Mouse (Mus musculus) small intestine, adult 2 months (tissue): ENCODE measurements at regions not wholly inside any gene's neighbourhood (a gene's known extent, or its start where the extent isn't known, plus 50 kb on each side); places are given as distances from the start of the nearest gene placed in this dataset.

ENCODE experiments used
- CTCF ChIP-seq: fragments of 200-500 bp; IDR thresholded peaks from 2 replicates; pipeline ENCODE4 v1.5.1; 2012; ENCODE audit warnings: low read depth, mild to moderate bottlenecking, control low read depth, inconsistent platforms, low read length, moderate library complexity, mixed read lengths; ENCODE audit not compliant: insufficient replicate concordance, insufficient read length; ENCODE audit errors: extremely low read depth
- POLR2A ChIP-seq: fragments of 200-500 bp; IDR thresholded peaks from 2 replicates; pipeline ENCODE4 v1.6.1; 2012; ENCODE audit warnings: low read depth, mild to moderate bottlenecking, control low read depth, inconsistent platforms, low read length, moderate library complexity

DNA sequence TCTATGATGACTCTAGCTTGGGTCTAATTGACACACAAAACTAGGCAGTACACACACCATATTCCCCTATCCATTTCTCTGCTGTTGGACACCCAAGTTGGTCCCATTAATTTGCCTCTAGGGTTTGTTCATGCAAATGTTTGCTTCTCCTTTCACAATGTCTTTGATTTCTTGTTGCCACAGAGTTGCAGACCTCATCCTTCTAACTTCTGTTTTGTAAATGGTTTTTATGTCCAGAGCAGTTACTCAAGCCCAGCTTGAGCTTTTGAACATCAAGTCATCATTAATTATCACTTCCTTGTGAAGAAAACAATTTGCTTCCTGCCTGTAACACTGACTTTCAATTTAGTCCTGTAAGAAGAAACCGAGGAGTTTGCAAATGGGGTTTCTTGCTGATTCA lies 122.6 kb upstream of the Egfl6 start:
- TF ChIP-seq CTCF (no peak), POLR2A (no peak)
